Mouse (Mus musculus) MEL (cell line): Measurements from ENCODE around the gene Tmem150a. TPM values are rescaled to one million over a fixed set of nuclear protein-coding genes. Genes with fewer than 3 reads are reported as not detected.

Experiments used
- polyA plus RNA-seq, 2 experiments: library from polyadenylated mRNA; stranded (reverse) in 1 of 2; unstranded in 1 of 2; fragments of >175 nt in 1 of 2; fragments of >200 nt in 1 of 2; gene quantifications; 2 replicates each; pipeline versions ENCODE4 v1.2.1 to v1.2.4; 2012; ENCODE audit warnings: low replicate concordance in 2 of 2, low read depth in 1 of 2; ENCODE audit not compliant: insufficient read length in 2 of 2, insufficient read depth in 1 of 2, missing spikeins in 1 of 2
- total RNA-seq: library from RNA; depleted of rRNA; stranded (reverse); fragments of 300-350 nt; gene quantifications from 2 replicates; pipeline ENCODE4 v1.2.3, GENCODE M21; 2012; rRNA removed

Gene Tmem150a
- total and polyA plus RNA-seq, 3 experiments, result 0.15 to 2.5 TPM; not detected in 1

Other genes with a start within 250 kb of the Tmem150a start
- gene Atoh8, start 119.9 kb upstream of the Tmem150a start, total RNA-seq, result not detected in 2 replicates
- not detected for gene Atoh8, start 119.9 kb upstream of the Tmem150a start, polyA plus RNA-seq
- gene Sftpb, start 50.8 kb upstream of the Tmem150a start, total RNA-seq, result not detected in 2 replicates
- gene Sftpb, start 50.8 kb upstream of the Tmem150a start, polyA plus RNA-seq, result not detected
- 106 and 113 TPM in 2 replicates for gene Usp39, start 10.3 kb upstream of the Tmem150a start, total RNA-seq
- 100 to 1,000 TPM in 1 of 2 experiments, not detected in 1; 103 TPM for gene Usp39, start 10.3 kb upstream of the Tmem150a start, polyA plus RNA-seq
- gene 0610030E20Rik, start 8.1 kb upstream of the Tmem150a start, total RNA-seq, result 13.8 and 14.2 TPM in 2 replicates
- gene 0610030E20Rik, start 8.1 kb upstream of the Tmem150a start, polyA plus RNA-seq, result 10 to 100 TPM in 1 of 2 experiments, not detected in 1; 28.5 TPM
- 47.2 and 50.7 TPM in 2 replicates for gene Rnf181, start 11.5 kb downstream of the Tmem150a start, total RNA-seq
- 100 to 1,000 TPM; 107 to 268 TPM for gene Rnf181, start 11.5 kb downstream of the Tmem150a start, polyA plus RNA-seq
- 490 and 593 TPM in 2 replicates for gene Vamp5, start 25.0 kb downstream of the Tmem150a start, total RNA-seq
- gene Vamp5, start 25.0 kb downstream of the Tmem150a start, polyA plus RNA-seq, result 100 to 1,000 TPM in 1 of 2 experiments, not detected in 1; 465 TPM
- 130 and 164 TPM in 2 replicates for gene Vamp8, start 35.3 kb downstream of the Tmem150a start, total RNA-seq
- gene Vamp8, start 35.3 kb downstream of the Tmem150a start, polyA plus RNA-seq, result 100 to 1,000 TPM in 1 of 2 experiments, not detected in 1; 179 TPM
- 5.0 and 5.2 TPM in 2 replicates for gene Ggcx, start 58.9 kb downstream of the Tmem150a start, total RNA-seq
- gene Ggcx, start 58.9 kb downstream of the Tmem150a start, polyA plus RNA-seq, result 1 to 10 TPM in 1 of 2 experiments, not detected in 1; 5.4 TPM
- 233 and 319 TPM in 2 replicates for gene Mat2a, start 84.1 kb downstream of the Tmem150a start, total RNA-seq
- gene Mat2a, start 84.1 kb downstream of the Tmem150a start, polyA plus RNA-seq, result 1,000 to 10,000 TPM in 1 of 2 experiments, 100 to 1,000 TPM in 1; 357 to 3,179 TPM
- gene Sh2d6, start 166.3 kb downstream of the Tmem150a start, total RNA-seq, result not detected in 2 replicates
- under 1 TPM in 1 of 2 experiments, not detected in 1; 0.17 TPM for gene Sh2d6, start 166.3 kb downstream of the Tmem150a start, polyA plus RNA-seq
- gene Capg, start 188.9 kb downstream of the Tmem150a start, total RNA-seq, result 222 and 241 TPM in 2 replicates
- 100 to 1,000 TPM in 1 of 2 experiments, not detected in 1; 283 TPM for gene Capg, start 188.9 kb downstream of the Tmem150a start, polyA plus RNA-seq
- 4.2 and 4.6 TPM in 2 replicates for gene Elmod3, start 243.0 kb downstream of the Tmem150a start, total RNA-seq
- 10 to 100 TPM in 1 of 2 experiments, not detected in 1; 14.1 TPM for gene Elmod3, start 243.0 kb downstream of the Tmem150a start, polyA plus RNA-seq
- gene Retsat, start 243.0 kb downstream of the Tmem150a start, total RNA-seq, result 35.1 and 40.3 TPM in 2 replicates
- gene Retsat, start 243.0 kb downstream of the Tmem150a start, polyA plus RNA-seq, result 10 to 100 TPM in 1 of 2 experiments, not detected in 1; 61.5 TPM